Mouse (Mus musculus) cortical plate, adult 2 months (tissue): ENCODE data around the gene Med21.

Experiments used
- CTCF ChIP-seq: fragments of 200-500 bp; IDR thresholded peaks from 2 replicates; pipeline ENCODE4 v1.5.1; 2011; ENCODE audit warnings: mild to moderate bottlenecking, control low read depth, low read length; ENCODE audit not compliant: insufficient read depth; ENCODE audit errors: extremely low read depth
- POLR2A ChIP-seq: fragments of 200-500 bp; IDR thresholded peaks from 2 replicates; pipeline ENCODE4 v1.6.1; 2011; ENCODE audit warnings: mild to moderate bottlenecking, low read length, control low read depth; ENCODE audit not compliant: insufficient read depth; ENCODE audit errors: extremely low read depth

DNA sequence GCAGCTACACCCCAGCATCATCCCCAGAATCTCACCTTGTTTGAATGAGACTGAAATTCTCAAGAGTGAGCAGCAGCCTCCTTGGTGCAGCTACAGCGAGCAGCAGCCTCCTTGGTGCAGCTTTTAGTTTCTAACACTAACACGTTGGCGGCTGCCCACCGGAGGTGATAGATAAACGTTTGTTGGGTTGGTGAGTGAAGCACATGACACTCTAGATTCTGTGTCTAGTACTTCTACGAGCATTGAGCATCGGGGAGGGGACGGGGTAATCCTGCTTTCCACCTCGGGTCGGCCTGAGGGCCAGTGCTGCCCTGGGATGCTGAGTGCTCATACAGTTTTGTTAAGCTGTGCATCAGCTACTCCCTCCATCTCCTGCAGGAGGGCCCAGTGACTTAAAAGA is 34.6 kb downstream of the Med21 start:
- no peak for TF ChIP-seq CTCF
- TF ChIP-seq POLR2A = no peak
